Mouse (Mus musculus): ENCODE measurements around the gene Pank4.

The Pank4 gene

GRCm38 (mm10) chr4:154943323-154944039, 20.4 kb upstream of the Pank4 start:
- DNase-seq (ENCODE audit: low read depth, low spot score): no peak

- peak; percentile 88 for DNase-seq (ENCODE audit: low read depth, low spot score)
These were observed 19.8 kb upstream of the Pank4 start for GRCm38 (mm10) chr4:154944121-154944590.

GRCm38 (mm10) chr4:154946319-154946718, 17.6 kb upstream of the Pank4 start:
- no peak for DNase-seq (ENCODE audit: low read depth, low spot score)

- DNase-seq (ENCODE audit: low read depth, low spot score): no peak
These were observed 15.6 kb upstream of the Pank4 start for GRCm38 (mm10) chr4:154948066-154948939.

- DNase-seq (ENCODE audit: low read depth, low spot score): no peak
These were observed 14.9 kb upstream of the Pank4 start for GRCm38 (mm10) chr4:154948940-154949588.

GRCm38 (mm10) chr4:154949589-154949982, 14.3 kb upstream of the Pank4 start:
- DNase-seq (ENCODE audit: low read depth, low spot score): no peak

GRCm38 (mm10) chr4:154952461-154953241, 11.3 kb upstream of the Pank4 start:
- no peak for DNase-seq (ENCODE audit: low read depth, low spot score)

- no peak for DNase-seq (ENCODE audit: low read depth, low spot score)
These were observed 7.3 kb upstream of the Pank4 start for GRCm38 (mm10) chr4:154956604-154957003.

- DNase-seq (ENCODE audit: low read depth, low spot score): no peak
These were observed 6.5 kb upstream of the Pank4 start for GRCm38 (mm10) chr4:154957289-154957993.

GRCm38 (mm10) chr4:154958171-154958570, 5.8 kb upstream of the Pank4 start:
- DNase-seq (ENCODE audit: low read depth, low spot score): peak; percentile 67

- DNase-seq (ENCODE audit: low read depth, low spot score): no peak
These were observed 5.3 kb upstream of the Pank4 start for GRCm38 (mm10) chr4:154958621-154959020.

- DNase-seq (ENCODE audit: low read depth, low spot score): no peak
These were observed 3.8 kb upstream of the Pank4 start for GRCm38 (mm10) chr4:154960021-154960689.

- DNase-seq (ENCODE audit: low read depth, low spot score): no peak
These were observed 3.2 kb upstream of the Pank4 start, which contains the start of gene Hes5 for GRCm38 (mm10) chr4:154960690-154961225. Gene Hes5 (plus strand): TSS chr4:154960923.

GRCm38 (mm10) chr4:154961226-154961738, 2.6 kb upstream of the Pank4 start:
- no peak for DNase-seq (ENCODE audit: low read depth, low spot score)

GRCm38 (mm10) chr4:154961911-154962310, 2.0 kb upstream of the Pank4 start:
- no peak for DNase-seq (ENCODE audit: low read depth, low spot score)

GRCm38 (mm10) chr4:154962683-154963082, 1.2 kb upstream of the Pank4 start:
- DNase-seq (ENCODE audit: low read depth, low spot score): no peak

GRCm38 (mm10) chr4:154963190-154963836, 610 bp upstream of the Pank4 start:
- no peak for DNase-seq (ENCODE audit: low read depth, low spot score)

GRCm38 (mm10) chr4:154964581-154965235, 785 bp downstream of the Pank4 start:
- no peak for DNase-seq (ENCODE audit: low read depth, low spot score)

GRCm38 (mm10) chr4:154965856-154966255, 1.9 kb downstream of the Pank4 start:
- no peak for DNase-seq (ENCODE audit: low read depth, low spot score)
